Mouse (Mus musculus): ENCODE data around the gene Hspa8. TPM values are rescaled to one million over a fixed set of nuclear protein-coding genes. Genes with fewer than 3 reads are reported as not detected.
A peak's percentile ranks its signal among the peaks of the same experiment; 100 is the strongest.

Gene Hspa8
- polyA plus RNA-seq, 1 experiment from 2014 or later, result 991 TPM

GRCm38 (mm10) chr9:40773869-40774268 lies 26.9 kb upstream of the Hspa8 start:
- no peak overlapping the region for H3K4me3 ChIP-seq (ENCODE audit: low read depth, low read length)
- no peaks in the 10 kb centered on the region for H3K27me3 ChIP-seq (ENCODE audit: control insufficient read depth, insufficient read depth, low read length)
- no peak overlapping the region for H3K4me2 ChIP-seq (replicated peaks; ENCODE audit: low read depth)
- H3K9me3 ChIP-seq (ENCODE audit: control insufficient read depth, low read length), result no peaks in the 10 kb centered on the region
- no peak overlapping the region for H3K27ac ChIP-seq (replicated peaks)
- H3K4me1 ChIP-seq (replicated peaks; ENCODE audit: control insufficient read depth, insufficient read depth), result no peaks in the 10 kb centered on the region
- H3K36me3 ChIP-seq (ENCODE audit: control insufficient read depth, insufficient read depth, low read length), result no peaks in the 10 kb centered on the region
- DNase-seq (ENCODE audit: low spot score) (no peak), ATAC-seq (ENCODE audit: low FRiP score, low TSS enrichment) (no peak)
- no peak overlapping the region for H3K9ac ChIP-seq (ENCODE audit: low read length)
- WGBS, result 75% methylated on average over 4 of the region's 4 CpGs
- TF ChIP-seq CTCF (IDR thresholded peaks at IDR 0.05; ENCODE audit: low read depth) (no peak), EP300 (optimal IDR thresholded peaks at IDR 0.05) (no peak)

- Histone ChIP-seq H3K9me3 (ENCODE audit: control insufficient read depth, low read length) (no peaks in the 10 kb centered on the region), H3K36me3 (ENCODE audit: control insufficient read depth, insufficient read depth, low read length) (no peaks in the 10 kb centered on the region), H3K9ac (ENCODE audit: low read length) (no peak overlapping the region), H3K4me2 (replicated peaks; ENCODE audit: low read depth) (no peak overlapping the region), H3K27me3 (ENCODE audit: control insufficient read depth, insufficient read depth, low read length) (no peaks in the 10 kb centered on the region), H3K4me1 (replicated peaks; ENCODE audit: control insufficient read depth, insufficient read depth) (no peaks in the 10 kb centered on the region), H3K4me3 (ENCODE audit: low read depth, low read length) (no peak overlapping the region), H3K27ac (replicated peaks) (peak overlapping the region; percentile 64)
- no peak for TF ChIP-seq EP300 (optimal IDR thresholded peaks at IDR 0.05)
- no peak for TF ChIP-seq CTCF (IDR thresholded peaks at IDR 0.05; ENCODE audit: low read depth)
- DNase-seq (ENCODE audit: low spot score), result no peak
- whole genome bisulfite sequencing, result 60% methylated on average over 1 of the region's 1 CpGs
- ATAC-seq (ENCODE audit: low FRiP score, low TSS enrichment), result peak; percentile 58; the same call in 1 of the 2 replicates
These were observed 24.7 kb upstream of the Hspa8 start for GRCm38 (mm10) chr9:40776044-40776443.

DNA sequence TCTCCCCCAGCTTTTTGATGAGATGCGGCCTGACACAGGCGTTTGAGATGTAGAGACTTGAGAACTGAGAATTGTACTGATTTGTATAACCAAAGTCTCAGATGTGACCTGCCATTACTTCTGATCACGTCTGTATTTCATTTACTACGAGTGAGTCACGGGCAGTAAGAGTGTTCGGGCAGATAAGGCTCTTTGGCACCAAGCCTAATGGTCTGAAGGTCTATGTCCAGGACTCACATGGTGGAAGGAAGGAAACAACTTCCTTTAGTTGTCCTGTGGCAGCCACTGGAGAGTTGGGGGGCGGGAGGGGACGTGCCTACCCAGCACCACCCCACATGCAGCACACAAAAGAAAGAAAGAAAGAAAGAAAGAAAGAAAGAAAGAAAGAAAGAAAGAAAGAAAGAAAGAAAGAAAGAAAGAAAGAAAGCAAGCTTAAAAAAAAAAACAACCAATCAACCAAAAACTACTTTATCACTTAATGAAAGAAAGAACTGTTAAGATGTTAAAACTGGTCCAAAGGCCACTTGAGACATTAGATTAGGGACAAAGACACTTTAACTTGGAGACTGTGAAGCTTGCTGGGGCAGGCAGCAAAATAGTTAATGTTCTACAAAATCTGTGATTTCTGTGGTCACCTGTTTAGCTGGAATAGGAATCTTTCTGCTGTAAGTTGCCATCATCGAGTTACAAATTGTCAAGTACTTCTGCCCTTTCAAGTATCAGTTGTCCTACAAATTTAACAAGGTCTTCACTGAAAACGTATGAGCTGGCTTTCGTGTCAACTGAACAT lies 24.1 kb upstream of the Hspa8 start:
- ATAC-seq (ENCODE audit: low FRiP score, low TSS enrichment), result peak; percentile 89

GRCm38 (mm10) chr9:40780111-40780510 lies 20.7 kb upstream of the Hspa8 start:
- no peak overlapping the region for H3K9ac ChIP-seq (ENCODE audit: low read length)
- 0 out of 2 replicates have a peak, but pooled peaks cover 3% of the 10 kb centered on the region for H3K4me1 ChIP-seq (replicated peaks; ENCODE audit: control insufficient read depth, insufficient read depth)
- ATAC-seq (ENCODE audit: low FRiP score, low TSS enrichment) (no peak), DNase-seq (ENCODE audit: low spot score) (no peak)
- WGBS, result 67% methylated on average over 3 of the region's 3 CpGs
- H3K27ac ChIP-seq (replicated peaks), result no peak overlapping the region; the same call in 1 of the 2 replicates
- H3K4me3 ChIP-seq (ENCODE audit: low read depth, low read length), result no peak overlapping the region
- no peaks in the 10 kb centered on the region for H3K36me3 ChIP-seq (ENCODE audit: control insufficient read depth, insufficient read depth, low read length)
- H3K27me3 ChIP-seq (ENCODE audit: control insufficient read depth, insufficient read depth, low read length), result no peaks in the 10 kb centered on the region
- H3K9me3 ChIP-seq (ENCODE audit: control insufficient read depth, low read length), result no peaks in the 10 kb centered on the region
- no peak overlapping the region for H3K4me2 ChIP-seq (replicated peaks; ENCODE audit: low read depth)
- no peak for TF ChIP-seq EP300 (optimal IDR thresholded peaks at IDR 0.05)
- TF ChIP-seq CTCF (IDR thresholded peaks at IDR 0.05; ENCODE audit: low read depth), result no peak

More for the DNA sequence above, 24.1 kb upstream of the Hspa8 start:
- no peak overlapping the region for H3K4me3 ChIP-seq (ENCODE audit: low read depth, low read length)
- peak overlapping the region; percentile 64 for H3K27ac ChIP-seq (replicated peaks)
- DNase-seq (ENCODE audit: low spot score), result peak; percentile 83
- no peaks in the 10 kb centered on the region for H3K27me3 ChIP-seq (ENCODE audit: control insufficient read depth, insufficient read depth, low read length)
- no peak for TF ChIP-seq CTCF (IDR thresholded peaks at IDR 0.05; ENCODE audit: low read depth)
- TF ChIP-seq EP300 (optimal IDR thresholded peaks at IDR 0.05), result no peak
- no peaks in the 10 kb centered on the region for H3K9me3 ChIP-seq (ENCODE audit: control insufficient read depth, low read length)
- no peak overlapping the region for H3K9ac ChIP-seq (ENCODE audit: low read length)
- 62% methylated on average over 11 of the region's 11 CpGs for WGBS
- no peaks in the 10 kb centered on the region for H3K4me1 ChIP-seq (replicated peaks; ENCODE audit: control insufficient read depth, insufficient read depth)
- H3K4me2 ChIP-seq (replicated peaks; ENCODE audit: low read depth), result no peak overlapping the region
- H3K36me3 ChIP-seq (ENCODE audit: control insufficient read depth, insufficient read depth, low read length), result no peaks in the 10 kb centered on the region

DNA sequence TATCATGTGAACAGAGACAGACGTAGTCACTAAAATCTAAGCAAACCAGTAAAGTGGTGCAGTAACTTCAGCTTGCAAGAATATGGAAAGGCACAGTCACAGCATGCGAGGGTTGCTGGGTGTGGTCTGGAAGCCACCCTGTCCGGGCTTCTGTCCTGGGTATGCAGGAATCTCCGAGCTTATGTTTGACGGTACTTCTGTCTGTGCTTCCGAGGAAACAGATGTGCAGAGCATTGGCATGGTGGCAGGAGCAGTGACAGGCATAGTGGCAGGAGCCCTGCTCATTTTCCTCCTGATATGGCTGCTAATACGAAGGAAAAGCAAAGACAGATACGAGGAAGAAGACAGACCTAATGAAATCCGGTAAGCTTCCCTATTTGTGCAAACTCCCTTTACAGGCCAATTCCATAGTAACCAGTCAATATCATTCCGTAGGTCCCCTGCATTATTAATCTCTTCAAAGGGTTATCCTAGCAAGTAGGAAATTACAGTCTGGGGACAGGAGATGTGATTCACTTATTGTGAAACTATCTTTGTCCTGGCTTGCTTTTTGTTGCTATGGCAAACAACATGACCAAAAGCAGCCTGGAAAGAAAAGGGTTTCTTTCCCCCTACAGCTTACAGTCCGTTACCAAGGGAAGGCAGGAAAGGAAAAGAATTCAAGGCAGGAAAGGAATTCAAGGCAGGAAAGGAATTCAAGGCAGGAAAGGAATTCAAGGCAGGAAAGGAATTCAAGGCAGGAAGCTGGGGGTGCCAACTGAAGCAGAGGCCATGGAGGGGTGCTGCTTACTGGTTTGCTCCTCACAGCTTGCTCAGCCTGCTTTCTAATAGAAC lies 19.7 kb upstream of the Hspa8 start:
- no peak overlapping the region for H3K9ac ChIP-seq (ENCODE audit: low read length)
- no peak overlapping the region for H3K4me3 ChIP-seq (ENCODE audit: low read depth, low read length)
- H3K27ac ChIP-seq (replicated peaks), result peak overlapping the region; percentile 89
- WGBS, result 66% methylated on average over 11 of the region's 11 CpGs
- no peak for TF ChIP-seq EP300 (optimal IDR thresholded peaks at IDR 0.05)
- no peak for TF ChIP-seq CTCF (IDR thresholded peaks at IDR 0.05; ENCODE audit: low read depth)
- DNase-seq (ENCODE audit: low spot score), result no peak
- 0 out of 2 replicates have a peak overlapping the region, but pooled peaks have one; percentile 5 for H3K4me2 ChIP-seq (replicated peaks; ENCODE audit: low read depth)
- H3K4me1 ChIP-seq (replicated peaks; ENCODE audit: control insufficient read depth, insufficient read depth), result 0 out of 2 replicates have a peak, but pooled peaks cover 3% of the 10 kb centered on the region
- no peak for ATAC-seq (ENCODE audit: low FRiP score, low TSS enrichment)
- no peaks in the 10 kb centered on the region for H3K9me3 ChIP-seq (ENCODE audit: control insufficient read depth, low read length)
- H3K27me3 ChIP-seq (ENCODE audit: control insufficient read depth, insufficient read depth, low read length), result no peaks in the 10 kb centered on the region
- no peaks in the 10 kb centered on the region for H3K36me3 ChIP-seq (ENCODE audit: control insufficient read depth, insufficient read depth, low read length)

Measured in stomach, postnatal 0 days (tissue).